Mouse (Mus musculus): ENCODE data around the gene Mgmt. TPM values are rescaled to one million over a fixed set of nuclear protein-coding genes. Genes with fewer than 3 reads are reported as not detected.

The Mgmt gene
- polyA plus RNA-seq, 1 experiment from 2014 or later: 2.5 TPM

GRCm38 (mm10) chr7:137087136-137087535 is 192.7 kb downstream of the Mgmt start:
- Histone ChIP-seq H3K27me3 (replicated peaks; ENCODE audit: control insufficient read depth, insufficient read depth, low read length) (no peaks in the 10 kb centered on the region), H3K4me2 (replicated peaks; ENCODE audit: low read depth) (no peak overlapping the region), H3K9me3 (ENCODE audit: control insufficient read depth) (no peaks in the 10 kb centered on the region), H3K9ac (ENCODE audit: low read depth, low read length) (no peak overlapping the region), H3K4me1 (replicated peaks; ENCODE audit: control insufficient read depth, insufficient read depth, low read length) (no peaks in the 10 kb centered on the region), H3K4me3 (ENCODE audit: low read depth, low read length) (no peak overlapping the region), H3K36me3 (ENCODE audit: control insufficient read depth, insufficient read depth) (no peaks in the 10 kb centered on the region), H3K27ac (ENCODE audit: low read depth, low read length) (no peak overlapping the region)
- no peak for ATAC-seq
- no peak for TF ChIP-seq CTCF (IDR thresholded peaks at IDR 0.05; ENCODE audit: low read depth)
- 57% methylated on average over 6 of the region's 6 CpGs for WGBS

DNA sequence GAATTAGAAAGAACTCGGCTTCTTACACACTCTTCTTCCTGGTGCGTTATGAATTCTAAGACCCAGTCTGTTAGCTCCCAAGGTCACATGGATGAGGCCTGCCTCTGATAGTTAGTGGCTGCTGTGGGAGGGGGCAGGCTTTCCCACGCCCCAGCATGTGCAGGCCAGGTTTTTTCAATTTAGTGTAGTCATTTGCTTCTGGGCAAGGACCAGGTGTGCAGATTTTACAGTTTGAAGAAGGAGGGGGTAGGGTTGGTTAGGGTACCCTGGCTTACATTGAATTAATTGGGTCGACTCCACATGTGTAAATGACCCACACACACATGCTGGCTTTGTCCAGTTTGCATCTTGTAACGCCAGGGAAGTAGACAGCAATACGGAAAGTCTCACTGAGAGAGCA is 193.7 kb downstream of the Mgmt start:
- H3K4me1 ChIP-seq (replicated peaks; ENCODE audit: control insufficient read depth, insufficient read depth, low read length): no peaks in the 10 kb centered on the region
- H3K4me3 ChIP-seq (ENCODE audit: low read depth, low read length): no peak overlapping the region
- ATAC-seq: no peak
- no peaks in the 10 kb centered on the region for H3K9me3 ChIP-seq (ENCODE audit: control insufficient read depth)
- H3K27me3 ChIP-seq (replicated peaks; ENCODE audit: control insufficient read depth, insufficient read depth, low read length): no peaks in the 10 kb centered on the region
- WGBS: 81% methylated on average over 6 of the region's 6 CpGs
- no peak overlapping the region for H3K9ac ChIP-seq (ENCODE audit: low read depth, low read length)
- H3K4me2 ChIP-seq (replicated peaks; ENCODE audit: low read depth): no peak overlapping the region
- H3K27ac ChIP-seq (ENCODE audit: low read depth, low read length): no peak overlapping the region
- H3K36me3 ChIP-seq (ENCODE audit: control insufficient read depth, insufficient read depth): no peaks in the 10 kb centered on the region
- TF ChIP-seq CTCF (IDR thresholded peaks at IDR 0.05; ENCODE audit: low read depth): no peak

- no peak overlapping the region for H3K4me3 ChIP-seq (ENCODE audit: low read depth, low read length)
- H3K27ac ChIP-seq (ENCODE audit: low read depth, low read length): no peak overlapping the region
- WGBS: 84% methylated on average over 1 of the region's 1 CpGs
- H3K36me3 ChIP-seq (ENCODE audit: control insufficient read depth, insufficient read depth): no peaks in the 10 kb centered on the region
- H3K9me3 ChIP-seq (ENCODE audit: control insufficient read depth): no peaks in the 10 kb centered on the region
- no peak overlapping the region for H3K4me2 ChIP-seq (replicated peaks; ENCODE audit: low read depth)
- ATAC-seq: no peak
- TF ChIP-seq CTCF (IDR thresholded peaks at IDR 0.05; ENCODE audit: low read depth): no peak
- no peaks in the 10 kb centered on the region for H3K27me3 ChIP-seq (replicated peaks; ENCODE audit: control insufficient read depth, insufficient read depth, low read length)
- no peak overlapping the region for H3K9ac ChIP-seq (ENCODE audit: low read depth, low read length)
- no peaks in the 10 kb centered on the region for H3K4me1 ChIP-seq (replicated peaks; ENCODE audit: control insufficient read depth, insufficient read depth, low read length)
Measured at GRCm38 (mm10) chr7:137094551-137094950, 200.1 kb downstream of the Mgmt start.

- Histone ChIP-seq H3K27ac (ENCODE audit: low read depth, low read length) (no peak overlapping the region), H3K4me2 (replicated peaks; ENCODE audit: low read depth) (no peak overlapping the region), H3K9me3 (ENCODE audit: control insufficient read depth) (no peaks in the 10 kb centered on the region), H3K9ac (ENCODE audit: low read depth, low read length) (no peak overlapping the region), H3K4me1 (replicated peaks; ENCODE audit: control insufficient read depth, insufficient read depth, low read length) (no peaks in the 10 kb centered on the region), H3K4me3 (ENCODE audit: low read depth, low read length) (no peak overlapping the region), H3K36me3 (ENCODE audit: control insufficient read depth, insufficient read depth) (no peaks in the 10 kb centered on the region), H3K27me3 (replicated peaks; ENCODE audit: control insufficient read depth, insufficient read depth, low read length) (no peaks in the 10 kb centered on the region)
- ATAC-seq: no peak
- TF ChIP-seq CTCF (IDR thresholded peaks at IDR 0.05; ENCODE audit: low read depth): no peak
- WGBS: 89% methylated on average over 1 of the region's 1 CpGs
Measured at GRCm38 (mm10) chr7:137095702-137096101, 201.3 kb downstream of the Mgmt start.

- 85% methylated on average over 3 of the region's 3 CpGs for WGBS
- no peak overlapping the region for H3K27ac ChIP-seq (ENCODE audit: low read depth, low read length)
- no peak for TF ChIP-seq CTCF (IDR thresholded peaks at IDR 0.05; ENCODE audit: low read depth)
- no peaks in the 10 kb centered on the region for H3K4me1 ChIP-seq (replicated peaks; ENCODE audit: control insufficient read depth, insufficient read depth, low read length)
- H3K36me3 ChIP-seq (ENCODE audit: control insufficient read depth, insufficient read depth): no peaks in the 10 kb centered on the region
- no peak overlapping the region for H3K9ac ChIP-seq (ENCODE audit: low read depth, low read length)
- H3K4me3 ChIP-seq (ENCODE audit: low read depth, low read length): no peak overlapping the region
- ATAC-seq: no peak
- no peaks in the 10 kb centered on the region for H3K9me3 ChIP-seq (ENCODE audit: control insufficient read depth)
- no peaks in the 10 kb centered on the region for H3K27me3 ChIP-seq (replicated peaks; ENCODE audit: control insufficient read depth, insufficient read depth, low read length)
- H3K4me2 ChIP-seq (replicated peaks; ENCODE audit: low read depth): no peak overlapping the region
Measured at GRCm38 (mm10) chr7:137099766-137100165, 205.4 kb downstream of the Mgmt start.

DNA sequence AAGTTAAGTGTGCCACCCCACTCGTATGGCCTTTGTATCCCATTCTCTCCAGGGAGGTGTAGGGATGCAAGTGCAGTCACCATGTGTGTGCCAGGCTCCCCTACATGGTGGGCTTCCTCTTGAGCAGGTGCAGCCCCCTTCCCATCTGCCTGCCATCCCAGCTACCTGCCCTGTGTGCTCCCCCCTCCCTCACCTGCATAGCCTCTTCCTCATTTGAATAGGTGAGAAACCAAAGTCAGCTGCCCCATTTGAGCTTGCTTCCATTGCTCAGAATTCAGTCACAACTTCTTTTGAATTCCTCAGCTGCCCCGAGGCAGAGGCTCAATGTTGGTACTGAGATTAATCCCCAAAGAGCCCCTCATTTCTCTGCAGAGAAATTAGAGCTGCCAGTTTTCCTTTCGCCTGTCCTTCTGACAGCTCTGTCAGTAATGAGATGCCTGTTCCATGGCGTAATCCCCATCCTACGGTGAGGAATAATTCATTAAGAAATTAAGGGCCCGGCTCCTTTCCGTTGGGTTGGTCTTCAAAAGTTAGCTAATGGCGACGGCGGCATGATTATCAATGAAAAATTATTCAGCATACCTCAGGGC is 208.3 kb downstream of the Mgmt start:
- Histone ChIP-seq H3K9ac (ENCODE audit: low read depth, low read length) (no peak overlapping the region), H3K4me1 (replicated peaks; ENCODE audit: control insufficient read depth, insufficient read depth, low read length) (no peaks in the 10 kb centered on the region), H3K36me3 (ENCODE audit: control insufficient read depth, insufficient read depth) (no peaks in the 10 kb centered on the region), H3K4me3 (ENCODE audit: low read depth, low read length) (no peak overlapping the region), H3K4me2 (replicated peaks; ENCODE audit: low read depth) (no peak overlapping the region), H3K27me3 (replicated peaks; ENCODE audit: control insufficient read depth, insufficient read depth, low read length) (no peaks in the 10 kb centered on the region), H3K9me3 (ENCODE audit: control insufficient read depth) (no peaks in the 10 kb centered on the region), H3K27ac (ENCODE audit: low read depth, low read length) (no peak overlapping the region)
- 86% methylated on average over 10 of the region's 10 CpGs for WGBS
- ATAC-seq: no peak
- no peak for TF ChIP-seq CTCF (IDR thresholded peaks at IDR 0.05; ENCODE audit: low read depth)

DNA sequence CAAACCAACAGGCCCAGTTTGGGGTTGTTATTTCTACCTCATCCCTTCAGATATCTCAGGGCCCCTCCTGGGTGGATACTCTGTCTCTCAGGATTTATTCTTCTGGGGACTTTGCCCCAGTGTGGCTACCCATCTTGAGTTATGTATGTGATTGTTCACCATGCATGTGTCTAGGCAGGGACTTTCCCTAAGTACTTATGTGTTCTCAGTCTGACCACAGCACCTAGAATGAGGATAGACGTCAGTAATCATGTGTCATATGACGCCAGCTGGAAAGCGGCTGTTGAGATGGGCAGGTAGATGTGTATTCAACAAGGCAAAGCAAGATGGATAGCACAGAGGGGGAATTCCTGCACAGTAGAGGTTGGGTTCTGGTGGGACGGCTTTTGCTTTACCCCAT is 217.7 kb downstream of the Mgmt start:
- ATAC-seq: no peak
- no peak for TF ChIP-seq CTCF (IDR thresholded peaks at IDR 0.05; ENCODE audit: low read depth)
- Histone ChIP-seq H3K9me3 (ENCODE audit: control insufficient read depth) (no peaks in the 10 kb centered on the region), H3K36me3 (ENCODE audit: control insufficient read depth, insufficient read depth) (no peaks in the 10 kb centered on the region), H3K4me2 (replicated peaks; ENCODE audit: low read depth) (no peak overlapping the region), H3K4me3 (ENCODE audit: low read depth, low read length) (no peak overlapping the region), H3K9ac (ENCODE audit: low read depth, low read length) (no peak overlapping the region), H3K4me1 (replicated peaks; ENCODE audit: control insufficient read depth, insufficient read depth, low read length) (no peaks in the 10 kb centered on the region), H3K27me3 (replicated peaks; ENCODE audit: control insufficient read depth, insufficient read depth, low read length) (no peaks in the 10 kb centered on the region), H3K27ac (ENCODE audit: low read depth, low read length) (no peak overlapping the region)
- WGBS: 96% methylated on average over 4 of the region's 4 CpGs

Measured in intestine, postnatal 0 days (tissue).